Mouse (Mus musculus) liver, embryonic 14.5 days (tissue): ENCODE measurements at regions not wholly inside any gene's neighbourhood (a gene's known extent, or its start where the extent isn't known, plus 50 kb on each side); places are given as distances from the start of the nearest gene placed in this dataset.

Experiments used
- CTCF ChIP-seq: IDR thresholded peaks from 2 replicates; pipeline ENCODE4 v1.5.1; 2016; ENCODE audit warnings: antibody characterized with exemption, low read depth, control low read depth
- EP300 ChIP-seq: IDR thresholded peaks from 2 replicates; pipeline ENCODE4 v1.6.1; 2016; ENCODE audit warnings: antibody characterized with exemption, low read depth

DNA sequence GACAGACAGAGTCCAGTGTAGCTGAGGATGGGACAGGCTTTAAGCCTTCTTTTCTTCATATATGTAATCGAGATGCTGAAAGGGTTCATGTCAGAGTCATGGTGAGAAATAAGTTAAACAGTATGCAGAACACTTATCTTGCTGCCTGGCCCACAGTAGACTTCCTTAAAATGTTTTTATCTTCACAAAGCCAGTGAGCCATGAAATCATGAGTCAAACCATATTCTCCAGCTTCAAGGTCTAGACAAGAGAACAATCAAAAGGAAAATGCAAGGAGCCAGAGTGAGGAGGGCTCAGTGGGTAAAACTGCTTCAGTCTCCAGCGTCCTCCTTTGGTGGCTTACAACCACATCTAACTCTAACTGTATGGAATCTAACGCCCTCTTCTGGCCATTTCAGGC, 103.7 kb upstream of the Onecut1 start:
- TF ChIP-seq CTCF (no peak), EP300 (no peak)
